Mouse (Mus musculus) intestine, embryonic 16.5 days (tissue): Measurements from ENCODE around the gene Ftl1. TPM values are rescaled to one million over a fixed set of nuclear protein-coding genes. Genes with fewer than 3 reads are reported as not detected.

Source experiments
- ATAC-seq: fragments of 200-750 bp; cut with Nextera tagmentation; 2 replicates; pipeline ENCODE4 v1.8.0; 2017; ENCODE audit warnings: moderate TSS enrichment, moderate library complexity
- H3K27ac ChIP-seq: fragments of 300-500 bp; sonication (generic); 2 replicates; pipeline ENCODE4 v1.5.1; 2014; ENCODE audit warnings: mild to moderate bottlenecking, low read length
- H3K27me3 ChIP-seq: fragments of 300-500 bp; sonication (generic); replicated peaks from 2 replicates; pipeline ENCODE4 v1.6.1; 2014; ENCODE audit warnings: low read length, control low read depth, mixed read lengths; ENCODE audit not compliant: control insufficient read depth, insufficient read depth
- H3K36me3 ChIP-seq: fragments of 300-500 bp; sonication (generic); 2 replicates; pipeline ENCODE4 v1.6.1; 2014; ENCODE audit warnings: low read length, control low read depth; ENCODE audit not compliant: control insufficient read depth, insufficient read depth
- H3K4me1 ChIP-seq: fragments of 300-500 bp; sonication (generic); 2 replicates; pipeline ENCODE4 v1.6.1; 2014; ENCODE audit warnings: low read length, control low read depth, mixed read lengths; ENCODE audit not compliant: control insufficient read depth, insufficient read depth
- H3K4me2 ChIP-seq: fragments of 300-500 bp; sonication (generic); 2 replicates; pipeline ENCODE4 v1.6.1; 2014; ENCODE audit warnings: low read depth, low read length, control low read depth
- H3K4me3 ChIP-seq: fragments of 300-500 bp; sonication (generic); 2 replicates; pipeline ENCODE4 v1.5.1; 2014; ENCODE audit warnings: mild to moderate bottlenecking, low read length
- H3K9ac ChIP-seq: fragments of 300-500 bp; sonication (generic); 2 replicates; pipeline ENCODE4 v1.6.1; 2014; ENCODE audit warnings: low read depth, low read length
- H3K9me3 ChIP-seq: fragments of 300-500 bp; sonication (generic); 2 replicates; pipeline ENCODE4 v1.6.1; 2016; ENCODE audit warnings: low read length, control low read depth; ENCODE audit not compliant: control insufficient read depth
- WGBS: fragments of 180-500 bp; shearing (Covaris S2); extraction: QIAGEN DNeasy Blood & Tissue Kit; methylation state at CpG from one replicate; pipeline ENCODE4 v1.1.7; 2014; 5-methylcytosine and 5-hydroxymethylcytosine counted together
- polyA plus RNA-seq: library from polyadenylated mRNA; unstranded; fragments of >200 nt; fragmentation: Nextera tagmentation; extraction: Ambion mirVana; gene quantifications from 2 replicates; pipeline ENCODE4 v1.2.1, GENCODE M21; 2015

Ftl1 gene
- polyA plus RNA-seq, 1 experiment from 2014 or later = 7,117 TPM

- Histone ChIP-seq H3K4me3 (peak overlapping the region; percentile 82), H3K9ac (peak overlapping the region; percentile 77), H3K4me1 (peaks cover 29% of the 10 kb centered on the region), H3K36me3 (peaks cover 17% of the 10 kb centered on the region), H3K4me2 (peak overlapping the region; percentile 67), H3K27me3 (no peaks in the 10 kb centered on the region), H3K27ac (peak overlapping the region; percentile 92), H3K9me3 (no peaks in the 10 kb centered on the region)
- peak; percentile 39 for ATAC-seq
- 51% methylated on average over 10 of the region's 10 CpGs for WGBS
Measured at GRCm38 (mm10) chr7:45457204-45458060, 2.3 kb downstream of the Ftl1 start.

DNA sequence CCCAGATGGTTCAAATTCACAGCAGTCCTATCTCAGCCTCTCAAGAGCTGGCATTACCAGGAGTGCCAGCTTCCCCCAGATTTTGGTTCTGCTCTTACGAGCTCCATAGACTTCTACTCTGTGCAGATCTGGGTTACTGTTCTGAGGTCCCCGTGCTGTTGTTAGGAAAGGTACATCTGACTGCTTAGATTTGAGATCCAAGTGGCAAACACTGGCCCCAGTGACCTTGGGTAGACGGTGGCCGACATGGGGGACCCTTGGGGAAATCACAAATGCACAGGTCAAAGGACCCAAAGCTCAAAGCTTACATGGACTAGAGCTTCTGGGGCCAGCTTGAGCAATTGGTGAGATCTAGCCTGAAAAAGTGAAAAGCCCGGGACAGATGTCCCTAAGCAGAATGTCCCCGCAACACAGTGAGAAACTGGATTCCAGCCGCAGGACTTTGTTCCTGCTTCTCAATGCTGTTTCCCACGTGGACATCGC lies 2.9 kb downstream of the Ftl1 start:
- Histone ChIP-seq H3K9me3 (no peaks in the 10 kb centered on the region), H3K36me3 (peaks cover 17% of the 10 kb centered on the region), H3K9ac (peak overlapping the region; percentile 77), H3K4me1 (peaks cover 25% of the 10 kb centered on the region), H3K4me2 (peak overlapping the region; percentile 67), H3K27me3 (no peaks in the 10 kb centered on the region), H3K27ac (peak overlapping the region; percentile 92), H3K4me3 (no peak overlapping the region)
- 34% methylated on average over 9 of the region's 9 CpGs for WGBS
- no peak for ATAC-seq

GRCm38 (mm10) chr7:45455932-45456696 lies 3.6 kb downstream of the Ftl1 start:
- WGBS = 72% methylated on average over 13 of the region's 13 CpGs
- no peak for ATAC-seq
- Histone ChIP-seq H3K36me3 (peaks cover 17% of the 10 kb centered on the region), H3K4me2 (no peak overlapping the region), H3K9ac (0 out of 2 replicates have a peak overlapping the region, but pooled peaks have one; percentile 19), H3K9me3 (no peaks in the 10 kb centered on the region), H3K4me3 (no peak overlapping the region), H3K4me1 (peaks cover 21% of the 10 kb centered on the region), H3K27me3 (no peaks in the 10 kb centered on the region), H3K27ac (peak overlapping the region; percentile 33; the same call in 1 of the 2 replicates)

DNA sequence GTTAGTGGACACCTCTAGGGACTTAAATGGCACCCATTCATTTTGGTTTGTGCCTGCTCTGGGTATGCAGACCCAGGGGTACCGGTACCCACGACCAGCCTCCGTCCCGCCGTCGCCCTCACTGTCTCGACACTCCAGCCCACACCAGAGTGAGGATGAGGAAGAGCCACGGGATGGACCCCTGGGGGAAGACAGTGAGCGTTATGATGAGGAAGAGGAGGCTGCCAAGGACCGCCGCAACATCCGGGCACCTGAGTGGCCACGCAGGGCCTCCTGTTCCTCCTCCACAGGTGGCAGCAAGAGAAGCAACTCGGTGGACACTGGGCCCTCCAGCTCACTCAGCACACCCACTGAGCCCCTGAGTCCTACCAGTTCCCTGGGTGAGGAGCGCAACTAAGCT lies 4.7 kb downstream of the Ftl1 start:
- Histone ChIP-seq H3K4me1 (peaks cover 10% of the 10 kb centered on the region), H3K9ac (no peak overlapping the region), H3K4me3 (no peak overlapping the region), H3K9me3 (no peaks in the 10 kb centered on the region), H3K4me2 (no peak overlapping the region), H3K27ac (no peak overlapping the region), H3K36me3 (peaks cover 17% of the 10 kb centered on the region), H3K27me3 (no peaks in the 10 kb centered on the region)
- ATAC-seq = no peak
- 88% methylated on average over 15 of the region's 15 CpGs for WGBS

GRCm38 (mm10) chr7:45451344-45451982 lies 8.2 kb downstream of the Ftl1 start:
- no peak overlapping the region for H3K4me3 ChIP-seq
- no peaks in the 10 kb centered on the region for H3K27me3 ChIP-seq
- H3K36me3 ChIP-seq = peaks cover 10% of the 10 kb centered on the region
- H3K9me3 ChIP-seq = no peaks in the 10 kb centered on the region
- H3K4me1 ChIP-seq = no peaks in the 10 kb centered on the region
- no peak overlapping the region for H3K4me2 ChIP-seq
- no peak overlapping the region for H3K27ac ChIP-seq
- ATAC-seq = peak; percentile 82
- 60% methylated on average over 23 of the region's 23 CpGs for WGBS
- H3K9ac ChIP-seq = no peak overlapping the region

DNA sequence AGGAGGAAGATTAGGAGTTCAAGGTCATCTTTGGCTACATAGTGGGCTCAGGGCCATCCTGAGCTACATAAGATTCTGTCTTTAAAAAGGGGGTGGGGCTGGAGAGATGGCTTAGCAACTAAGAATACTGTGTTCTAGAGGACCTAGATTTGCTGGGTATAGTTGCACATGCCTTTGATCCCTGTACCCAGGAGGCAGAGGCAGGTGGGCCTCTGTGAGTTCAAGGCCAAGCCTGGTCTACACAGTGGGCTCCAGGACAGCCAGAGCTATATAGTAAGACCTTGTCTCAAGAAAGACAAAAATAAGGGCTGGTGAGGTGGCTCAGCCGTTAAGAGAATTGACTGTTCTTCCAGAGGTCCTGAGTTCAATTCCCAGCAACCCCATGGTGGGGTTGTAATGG lies 9.7 kb downstream of the Ftl1 start:
- 96% methylated on average over 1 of the region's 1 CpGs for WGBS
- Histone ChIP-seq H3K27me3 (no peaks in the 10 kb centered on the region), H3K36me3 (0 out of 2 replicates have a peak, but pooled peaks cover 4% of the 10 kb centered on the region), H3K4me1 (no peaks in the 10 kb centered on the region), H3K27ac (no peak overlapping the region), H3K9me3 (no peaks in the 10 kb centered on the region), H3K9ac (no peak overlapping the region), H3K4me2 (no peak overlapping the region), H3K4me3 (no peak overlapping the region)
- ATAC-seq = no peak

DNA sequence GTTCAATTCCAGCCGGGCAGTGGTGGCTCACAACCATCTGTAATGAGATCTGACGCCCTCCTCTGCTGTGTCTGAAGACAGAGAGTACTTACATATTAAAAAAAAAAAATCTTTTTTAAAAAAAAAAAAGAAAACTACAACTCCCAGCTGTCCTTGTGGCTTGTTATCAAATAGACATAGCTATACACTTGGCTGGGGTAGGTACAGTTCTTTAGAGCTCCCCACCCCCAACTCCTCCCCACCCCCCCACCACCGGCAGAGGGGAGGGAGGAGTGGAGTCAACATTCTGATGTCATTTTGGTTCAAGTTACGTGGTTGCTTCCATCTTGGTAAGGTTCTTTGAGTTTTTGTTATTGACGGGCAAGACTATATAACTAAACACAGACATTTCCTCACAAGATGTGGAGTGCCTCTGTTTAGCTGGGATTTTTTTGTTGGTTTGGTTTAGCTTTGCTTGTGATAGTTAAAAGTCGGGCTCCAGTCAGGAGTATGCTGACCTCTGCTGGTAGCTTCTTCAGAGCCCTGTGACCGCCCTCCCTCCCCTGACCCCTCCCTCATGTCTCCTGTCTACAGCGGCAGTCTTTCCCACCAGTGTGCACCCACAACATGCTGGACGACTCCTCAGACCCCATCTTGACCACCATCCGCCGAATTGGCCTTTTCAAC lies 12.2 kb downstream of the Ftl1 start:
- Histone ChIP-seq H3K27me3 (no peaks in the 10 kb centered on the region), H3K4me3 (no peak overlapping the region), H3K9me3 (no peaks in the 10 kb centered on the region), H3K36me3 (peaks cover 7% of the 10 kb centered on the region; the same call in 1 of the 2 replicates), H3K4me2 (no peak overlapping the region), H3K4me1 (no peaks in the 10 kb centered on the region), H3K9ac (no peak overlapping the region), H3K27ac (no peak overlapping the region)
- ATAC-seq = peak; percentile 37; the same call in 1 of the 2 replicates
- 39% methylated on average over 11 of the region's 11 CpGs for WGBS

GRCm38 (mm10) chr7:45446589-45446988 lies 13.1 kb downstream of the Ftl1 start:
- Histone ChIP-seq H3K4me3 (no peak overlapping the region), H3K36me3 (peaks cover 7% of the 10 kb centered on the region; the same call in 1 of the 2 replicates), H3K9ac (no peak overlapping the region), H3K9me3 (no peaks in the 10 kb centered on the region), H3K27ac (no peak overlapping the region), H3K4me2 (no peak overlapping the region), H3K4me1 (no peaks in the 10 kb centered on the region), H3K27me3 (no peaks in the 10 kb centered on the region)
- ATAC-seq = no peak
